Mouse (Mus musculus): ENCODE measurements around the gene March1.

- peak in 1 of 3 experiments; percentile 64; a peak in 2 of 6 replicates for TF ChIP-seq CTCF (IDR thresholded peaks at IDR 0.05 in 2 of 3, conservative IDR thresholded peaks at IDR 0.05 in 1 of 3; ENCODE audit: control insufficient read depth in 1 of 3, insufficient read depth in 1 of 3, low read depth in 2 of 3, low read length in 3 of 3, poor library complexity in 1 of 3, severe bottlenecking in 1 of 3)
- no peak for TF ChIP-seq SIN3A (IDR thresholded peaks at IDR 0.05; ENCODE audit: low read length)
- TF ChIP-seq MEF2A (IDR thresholded peaks at IDR 0.05; ENCODE audit: extremely low read depth, insufficient replicate concordance, low read depth, low read length, poor library complexity, severe bottlenecking): no peak
- TF ChIP-seq POLR2AphosphoS5 (IDR thresholded peaks at IDR 0.05; ENCODE audit: borderline replicate concordance, low read depth, low read length): no peak
- TF ChIP-seq MAZ (IDR thresholded peaks at IDR 0.05; ENCODE audit: low read depth, low read length): no peak
- TF ChIP-seq ZC3H11A (IDR thresholded peaks at IDR 0.05; ENCODE audit: low read depth, low read length): peak; percentile 56
- no peak for TF ChIP-seq USF2 (IDR thresholded peaks at IDR 0.05; ENCODE audit: borderline replicate concordance in 1 of 2, insufficient read depth in 1 of 2, low read depth in 1 of 2, low read length in 2 of 2)
- no peak for TF ChIP-seq MAX (IDR thresholded peaks at IDR 0.05; ENCODE audit: low read length)
- TF ChIP-seq ZKSCAN1 (IDR thresholded peaks at IDR 0.05; ENCODE audit: low read depth, low read length): no peak
- TF ChIP-seq HCFC1 (IDR thresholded peaks at IDR 0.05; ENCODE audit: low read depth, low read length): no peak
- no peak for TF ChIP-seq EP300 (IDR thresholded peaks at IDR 0.05; ENCODE audit: low read depth in 1 of 2, low read length in 2 of 2)
- TF ChIP-seq MXI1 (IDR thresholded peaks at IDR 0.05; ENCODE audit: low read depth, low read length): no peak
- TF ChIP-seq MYB (IDR thresholded peaks at IDR 0.05; ENCODE audit: low read depth, low read length): no peak
Measured at GRCm38 (mm10) chr8:66441123-66441522, 823.4 kb downstream of the March1 start.

Data from MEL (cell line).